Mouse (Mus musculus) stomach, embryonic 16.5 days (tissue): ENCODE measurements around the gene Ncoa6. TPM values are rescaled to one million over a fixed set of nuclear protein-coding genes. Genes with fewer than 3 reads are reported as not detected.

Source experiments
- ATAC-seq: fragments of 200-750 bp; cut with Nextera tagmentation; 2 replicates; pipeline ENCODE4 v1.8.0; 2017; ENCODE audit warnings: moderate number of reproducible peaks, moderate TSS enrichment; ENCODE audit not compliant: insufficient read depth, low FRiP score
- H3K27ac ChIP-seq: fragments of 300-500 bp; sonication (generic); 2 replicates; pipeline ENCODE4 v1.5.1; 2014; ENCODE audit warnings: low read length
- H3K27me3 ChIP-seq: fragments of 300-500 bp; sonication (generic); 2 replicates; pipeline ENCODE4 v1.6.1; 2014; ENCODE audit warnings: low read length, control low read depth, mixed read lengths; ENCODE audit not compliant: control insufficient read depth, insufficient read depth
- H3K36me3 ChIP-seq: fragments of 300-500 bp; sonication (generic); 2 replicates; pipeline ENCODE4 v1.6.1; 2014; ENCODE audit warnings: low read length; ENCODE audit not compliant: control insufficient read depth, insufficient read depth
- H3K4me1 ChIP-seq: fragments of 300-500 bp; sonication (generic); 2 replicates; pipeline ENCODE4 v1.6.1; 2014; ENCODE audit warnings: low read length, control low read depth, mixed read lengths; ENCODE audit not compliant: control insufficient read depth, insufficient read depth
- H3K4me2 ChIP-seq: fragments of 300-500 bp; sonication (generic); 2 replicates; pipeline ENCODE4 v1.6.1; 2014; ENCODE audit warnings: low read depth, low read length, mixed read lengths
- H3K4me3 ChIP-seq: fragments of 300-500 bp; sonication (generic); replicated peaks from 2 replicates; pipeline ENCODE4 v1.5.1; 2014; ENCODE audit warnings: mild to moderate bottlenecking, low read length
- H3K9ac ChIP-seq: fragments of 300-500 bp; sonication (generic); 2 replicates; pipeline ENCODE4 v1.6.1; 2014; ENCODE audit warnings: low read length
- H3K9me3 ChIP-seq: fragments of 300-500 bp; sonication (generic); replicated peaks from 2 replicates; pipeline ENCODE4 v1.6.1; 2016; ENCODE audit warnings: low read length, control low read depth; ENCODE audit not compliant: control insufficient read depth
- WGBS: fragments of 180-500 bp; shearing (Covaris S2); extraction: QIAGEN DNeasy Blood & Tissue Kit; methylation state at CpG from one replicate; pipeline ENCODE4 v1.1.7; 2014; 5-methylcytosine and 5-hydroxymethylcytosine counted together
- polyA plus RNA-seq: library from polyadenylated mRNA; unstranded; fragments of >200 nt; fragmentation: Nextera tagmentation; extraction: Ambion mirVana; gene quantifications from 2 replicates; pipeline ENCODE4 v1.2.1, GENCODE M21; 2015

The Ncoa6 gene
- polyA plus RNA-seq, 1 experiment from 2014 or later: 13.9 TPM

GRCm38 (mm10) chr2:155380261-155381059 lies 93.2 kb downstream of the Ncoa6 start, which contains the start of gene Trp53inp2:
Trp53inp2 (plus strand) TSS chr2:155381059.
- H3K9ac ChIP-seq: peak within 1 kb of the TSS; percentile 84
- H3K27me3 ChIP-seq: no peaks in the 10 kb centered on the region
- no peaks in the 10 kb centered on the region for H3K9me3 ChIP-seq
- H3K4me1 ChIP-seq: peaks cover 13% of the 10 kb centered on the region; the same call in 1 of the 2 replicates
- WGBS: 44% methylated on average over 8 of the region's 8 CpGs
- no peaks in the 10 kb centered on the region for H3K36me3 ChIP-seq
- ATAC-seq: no peak
- peak within 1 kb of the TSS; percentile 81 for H3K4me3 ChIP-seq
- peak within 1 kb of the TSS; percentile 63 for H3K4me2 ChIP-seq
- H3K27ac ChIP-seq: peak within 1 kb of the TSS; percentile 96

- 72% methylated on average over 10 of the region's 10 CpGs for WGBS
- ATAC-seq: no peak
Observed at GRCm38 (mm10) chr2:155376191-155376590, 97.5 kb downstream of the Ncoa6 start.

GRCm38 (mm10) chr2:155374521-155374920 lies 99.2 kb downstream of the Ncoa6 start:
- no peaks in the 10 kb centered on the region for H3K27me3 ChIP-seq
- H3K27ac ChIP-seq: no peak overlapping the region
- ATAC-seq: no peak
- no peaks in the 10 kb centered on the region for H3K36me3 ChIP-seq
- H3K9ac ChIP-seq: no peak overlapping the region
- H3K4me1 ChIP-seq: peaks cover 4% of the 10 kb centered on the region; the same call in 1 of the 2 replicates
- no peak overlapping the region for H3K4me2 ChIP-seq
- H3K4me3 ChIP-seq: no peak overlapping the region
- no peaks in the 10 kb centered on the region for H3K9me3 ChIP-seq

More at GRCm38 (mm10) chr2:155376191-155376590, 97.5 kb downstream of the Ncoa6 start:
- H3K9me3 ChIP-seq: no peaks in the 10 kb centered on the region
- H3K27ac ChIP-seq: no peak overlapping the region
- H3K4me1 ChIP-seq: 0 out of 2 replicates have a peak, but pooled peaks cover 3% of the 10 kb centered on the region
- no peak overlapping the region for H3K4me3 ChIP-seq
- H3K27me3 ChIP-seq: no peaks in the 10 kb centered on the region
- no peak overlapping the region for H3K4me2 ChIP-seq
- H3K36me3 ChIP-seq: no peaks in the 10 kb centered on the region
- no peak overlapping the region for H3K9ac ChIP-seq

- Histone ChIP-seq H3K4me3 (no peak overlapping the region), H3K27ac (no peak overlapping the region), H3K27me3 (no peaks in the 10 kb centered on the region), H3K36me3 (no peaks in the 10 kb centered on the region), H3K4me1 (peaks cover 10% of the 10 kb centered on the region), H3K9me3 (no peaks in the 10 kb centered on the region), H3K4me2 (no peak overlapping the region), H3K9ac (no peak overlapping the region)
- 59% methylated on average over 1 of the region's 1 CpGs for WGBS
- ATAC-seq: no peak
Observed at GRCm38 (mm10) chr2:155373886-155374285, 99.8 kb downstream of the Ncoa6 start.

GRCm38 (mm10) chr2:155373302-155373701 lies 100.4 kb downstream of the Ncoa6 start:
- no peaks in the 10 kb centered on the region for H3K36me3 ChIP-seq
- H3K9ac ChIP-seq: no peak overlapping the region
- 57% methylated on average over 1 of the region's 1 CpGs for WGBS
- H3K4me2 ChIP-seq: no peak overlapping the region
- no peaks in the 10 kb centered on the region for H3K27me3 ChIP-seq
- no peak overlapping the region for H3K27ac ChIP-seq
- H3K9me3 ChIP-seq: no peaks in the 10 kb centered on the region
- peaks cover 10% of the 10 kb centered on the region for H3K4me1 ChIP-seq
- H3K4me3 ChIP-seq: no peak overlapping the region
- no peak for ATAC-seq

- no peak overlapping the region for H3K27ac ChIP-seq
- no peaks in the 10 kb centered on the region for H3K9me3 ChIP-seq
- H3K4me2 ChIP-seq: no peak overlapping the region
- no peak for ATAC-seq
- H3K27me3 ChIP-seq: no peaks in the 10 kb centered on the region
- H3K9ac ChIP-seq: no peak overlapping the region
- no peak overlapping the region for H3K4me3 ChIP-seq
- WGBS: 62% methylated on average over 4 of the region's 4 CpGs
- H3K4me1 ChIP-seq: peaks cover 10% of the 10 kb centered on the region
- no peaks in the 10 kb centered on the region for H3K36me3 ChIP-seq
Observed at GRCm38 (mm10) chr2:155372451-155372850, 101.2 kb downstream of the Ncoa6 start.

- H3K4me1 ChIP-seq: peaks cover 10% of the 10 kb centered on the region
- no peaks in the 10 kb centered on the region for H3K36me3 ChIP-seq
- H3K27ac ChIP-seq: peak overlapping the region; percentile 74
- no peak overlapping the region for H3K9ac ChIP-seq
- H3K4me2 ChIP-seq: no peak overlapping the region
- no peaks in the 10 kb centered on the region for H3K27me3 ChIP-seq
- 19% methylated on average over 7 of the region's 7 CpGs for WGBS
- H3K4me3 ChIP-seq: no peak overlapping the region
- peak; percentile 69; the same call in 1 of the 2 replicates for ATAC-seq
- no peaks in the 10 kb centered on the region for H3K9me3 ChIP-seq
Observed at GRCm38 (mm10) chr2:155369333-155369883, 104.3 kb downstream of the Ncoa6 start.

- no peaks in the 10 kb centered on the region for H3K36me3 ChIP-seq
- H3K27ac ChIP-seq: no peak overlapping the region
- WGBS: 73% methylated on average over 7 of the region's 7 CpGs
- no peak overlapping the region for H3K4me2 ChIP-seq
- no peak overlapping the region for H3K9ac ChIP-seq
- no peak overlapping the region for H3K4me3 ChIP-seq
- H3K9me3 ChIP-seq: no peaks in the 10 kb centered on the region
- ATAC-seq: no peak
- no peaks in the 10 kb centered on the region for H3K27me3 ChIP-seq
- H3K4me1 ChIP-seq: peaks cover 10% of the 10 kb centered on the region
Observed at GRCm38 (mm10) chr2:155367635-155368284, 105.9 kb downstream of the Ncoa6 start.
